Mouse (Mus musculus) heart, embryonic 14.5 days (tissue): Measurements from ENCODE around the gene Chka. TPM values are rescaled to one million over a fixed set of nuclear protein-coding genes. Genes with fewer than 3 reads are reported as not detected.

Experiments
- ATAC-seq: fragments of 200-750 bp; cut with Nextera tagmentation; 2 replicates; pipeline ENCODE4 v1.8.0; 2017; ENCODE audit warnings: low read depth, moderate TSS enrichment; ENCODE audit not compliant: insufficient number of reproducible peaks, insufficient read depth, low FRiP score
- H3K27ac ChIP-seq, 2 experiments: fragments of 200-500 bp in 1 of 2; fragments of 300-500 bp in 1 of 2; sonication (generic) in 1 of 2; replicated peaks in 1 of 2; 2 replicates each; pipeline ENCODE4 v1.5.1; 2012 to 2014; ENCODE audit warnings: low read depth in 2 of 2, low read length in 2 of 2, control low read depth in 1 of 2, mild to moderate bottlenecking in 1 of 2, mixed read lengths in 1 of 2; ENCODE audit not compliant: control insufficient read depth in 1 of 2, insufficient read depth in 1 of 2
- H3K27me3 ChIP-seq: fragments of 300-500 bp; sonication (generic); 2 replicates; pipeline ENCODE4 v1.6.1; 2014; ENCODE audit warnings: mild to moderate bottlenecking, low read length, control low read depth; ENCODE audit not compliant: control insufficient read depth, insufficient read depth
- H3K36me3 ChIP-seq: fragments of 300-500 bp; sonication (generic); 2 replicates; pipeline ENCODE4 v1.6.1; 2014; ENCODE audit warnings: mild to moderate bottlenecking, control low read depth, low read length, mixed read lengths; ENCODE audit not compliant: control insufficient read depth, insufficient read depth
- H3K4me1 ChIP-seq, 2 experiments: fragments of 200-500 bp in 1 of 2; fragments of 300-500 bp in 1 of 2; sonication (generic) in 1 of 2; 2 replicates each; pipeline ENCODE4 v1.6.1; 2012 to 2014; ENCODE audit warnings: low read length in 2 of 2, control low read depth in 1 of 2, mixed read lengths in 1 of 2; ENCODE audit not compliant: control insufficient read depth in 2 of 2, insufficient read depth in 2 of 2
- H3K4me2 ChIP-seq: fragments of 300-500 bp; sonication (generic); 2 replicates; pipeline ENCODE4 v1.6.1; 2014; ENCODE audit warnings: mild to moderate bottlenecking, low read length
- H3K4me3 ChIP-seq, 2 experiments: fragments of 200-500 bp in 1 of 2; fragments of 300-500 bp in 1 of 2; sonication (generic) in 1 of 2; 2 replicates each; pipeline ENCODE4 v1.5.1; 2012 to 2014; ENCODE audit warnings: low read length in 2 of 2, mild to moderate bottlenecking in 2 of 2, control low read depth in 1 of 2, low read depth in 1 of 2, moderate library complexity in 1 of 2; ENCODE audit not compliant: control insufficient read depth in 1 of 2, insufficient read depth in 1 of 2
- H3K9ac ChIP-seq: fragments of 300-500 bp; sonication (generic); 2 replicates; pipeline ENCODE4 v1.6.1; 2014; ENCODE audit warnings: mild to moderate bottlenecking, low read length
- H3K9me3 ChIP-seq: fragments of 300-500 bp; sonication (generic); 2 replicates; pipeline ENCODE4 v1.6.1; 2016; ENCODE audit warnings: low read length, control low read depth; ENCODE audit not compliant: control insufficient read depth
- WGBS: fragments of 180-500 bp; shearing (Covaris S2); extraction: QIAGEN DNeasy Blood & Tissue Kit; methylation state at CpG from one replicate; pipeline ENCODE4 v1.1.7; 2014; 5-methylcytosine and 5-hydroxymethylcytosine counted together
- polyA plus RNA-seq: library from polyadenylated mRNA; unstranded; fragments of >200 nt; fragmentation: Nextera tagmentation; extraction: Ambion mirVana; gene quantifications from 2 replicates; pipeline ENCODE4 v1.2.1, GENCODE M21; 2014

Gene Chka
- polyA plus RNA-seq, 1 experiment from 2014 or later, result 25.5 TPM

- Histone ChIP-seq H3K27me3 (no peaks in the 10 kb centered on the region), H3K9me3 (no peaks in the 10 kb centered on the region), H3K27ac (no peak overlapping the region), H3K4me2 (peak overlapping the region; percentile 69; the same call in 1 of the 2 replicates), H3K9ac (no peak overlapping the region), H3K4me1 (peaks cover 18 to 23% of the 10 kb centered on the region in 2 experiments; a peak in 3 of 4 replicates), H3K36me3 (peaks cover 48% of the 10 kb centered on the region), H3K4me3 (0 out of 4 replicates have a peak overlapping the region, but pooled peaks of 1 of the 2 experiments have one; percentile 63)
- no peak for ATAC-seq
- WGBS, result 76% methylated on average over 8 of the region's 8 CpGs
These were observed 56.5 kb downstream of the Chka start for GRCm38 (mm10) chr19:3907876-3908660.

GRCm38 (mm10) chr19:3910206-3910605 is 58.6 kb downstream of the Chka start:
- Histone ChIP-seq H3K27me3 (no peaks in the 10 kb centered on the region), H3K4me3 (no peak overlapping the region), H3K36me3 (peaks cover 37% of the 10 kb centered on the region), H3K27ac (no peak overlapping the region), H3K9me3 (no peaks in the 10 kb centered on the region), H3K4me2 (no peak overlapping the region), H3K9ac (no peak overlapping the region), H3K4me1 (peaks cover 22 to 28% of the 10 kb centered on the region in 2 experiments)
- no peak for ATAC-seq
- 73% methylated on average over 5 of the region's 5 CpGs for WGBS

GRCm38 (mm10) chr19:3912337-3913204 is 61.0 kb downstream of the Chka start, which contains the start of gene Ndufs8:
Gene Ndufs8, minus strand, starts transcription at chr19:3912774.
- ATAC-seq, result peak; percentile 95
- Histone ChIP-seq H3K4me2 (peak within 1 kb of the TSS; percentile 92), H3K9me3 (no peaks in the 10 kb centered on the region), H3K9ac (peak within 1 kb of the TSS; percentile 82), H3K27ac (peak within 1 kb of the TSS; percentile 83 to 91), H3K4me1 (peaks cover 10 to 18% of the 10 kb centered on the region in 2 experiments), H3K36me3 (peaks cover 37% of the 10 kb centered on the region), H3K4me3 (peak within 1 kb of the TSS; percentile 55 to 70), H3K27me3 (no peaks in the 10 kb centered on the region)
- under 1% methylated on average over 43 of the region's 43 CpGs for WGBS

- H3K4me1 ChIP-seq, result peaks cover 10 to 14% of the 10 kb centered on the region in 2 experiments
- H3K4me3 ChIP-seq, result peak overlapping the region; percentile 55 to 70
- H3K36me3 ChIP-seq, result peaks cover 28% of the 10 kb centered on the region
- peak overlapping the region; percentile 83 to 91; a peak in 2 of 4 replicates for H3K27ac ChIP-seq
- H3K27me3 ChIP-seq, result no peaks in the 10 kb centered on the region
- no peaks in the 10 kb centered on the region for H3K9me3 ChIP-seq
- H3K9ac ChIP-seq, result peak overlapping the region; percentile 82
- 87% methylated on average over 8 of the region's 8 CpGs for WGBS
- ATAC-seq, result no peak
- H3K4me2 ChIP-seq, result peak overlapping the region; percentile 92
These were observed 62.1 kb downstream of the Chka start for GRCm38 (mm10) chr19:3913692-3914091.

- Histone ChIP-seq H3K27ac (no peak overlapping the region), H3K4me2 (no peak overlapping the region), H3K36me3 (peaks cover 20% of the 10 kb centered on the region), H3K27me3 (no peaks in the 10 kb centered on the region), H3K4me1 (peaks cover 10 to 14% of the 10 kb centered on the region in 2 experiments), H3K9ac (no peak overlapping the region), H3K4me3 (no peak overlapping the region), H3K9me3 (no peaks in the 10 kb centered on the region)
- 83% methylated on average over 5 of the region's 5 CpGs for WGBS
- ATAC-seq, result no peak
These were observed 63.0 kb downstream of the Chka start for GRCm38 (mm10) chr19:3914535-3914934.

GRCm38 (mm10) chr19:3916727-3917126 is 65.2 kb downstream of the Chka start:
- Histone ChIP-seq H3K9ac (no peak overlapping the region), H3K36me3 (no peaks in the 10 kb centered on the region), H3K4me3 (no peak overlapping the region), H3K4me2 (no peak overlapping the region), H3K4me1 (peaks cover 9 to 13% of the 10 kb centered on the region in 2 experiments), H3K27me3 (no peaks in the 10 kb centered on the region), H3K27ac (no peak overlapping the region), H3K9me3 (no peaks in the 10 kb centered on the region)
- no peak for ATAC-seq
- WGBS, result 72% methylated on average over 11 of the region's 11 CpGs

- H3K27me3 ChIP-seq, result no peaks in the 10 kb centered on the region
- H3K9me3 ChIP-seq, result no peaks in the 10 kb centered on the region
These were observed 68.4 kb downstream of the Chka start for GRCm38 (mm10) chr19:3919928-3920327.

More at GRCm38 (mm10) chr19:3919928-3920327, 68.4 kb downstream of the Chka start:
- Histone ChIP-seq H3K36me3 (no peaks in the 10 kb centered on the region), H3K27ac (no peak overlapping the region), H3K4me1 (peaks cover 7 to 8% of the 10 kb centered on the region in 2 experiments; a peak in 2 of 4 replicates), H3K4me2 (no peak overlapping the region), H3K4me3 (no peak overlapping the region), H3K9ac (no peak overlapping the region)
- ATAC-seq, result no peak
